Mouse (Mus musculus) large intestine, adult 2 months (tissue): Measurements from ENCODE around the gene E2f6. TPM values are rescaled to one million over a fixed set of nuclear protein-coding genes. Genes with fewer than 3 reads are reported as not detected.

ENCODE experiments used
- DNase-seq: peaks from one replicate; pipeline ENCODE4 v3.0.0-alpha.2; 2012; ENCODE audit warnings: low read depth, low spot score
- WGBS: fragments of 180-500 bp; shearing (Covaris S2); methylation state at CpG from one replicate; pipeline ENCODE4 v1.1.7; 2018; 5-methylcytosine and 5-hydroxymethylcytosine counted together
- polyA plus RNA-seq: library from polyadenylated mRNA; depleted of rRNA; stranded (reverse); fragments of >200 nt; gene quantifications from 2 replicates; pipeline ENCODE4 v1.2.3, GENCODE M21; 2012

The E2f6 gene
- polyA plus RNA-seq, 1 experiment, result 9.5 TPM

GRCm38 (mm10) chr12:16798894-16799293 lies 11.9 kb upstream of the E2f6 start:
- WGBS, result 58% methylated on average over 3 of the region's 3 CpGs
- DNase-seq, result no peak

DNA sequence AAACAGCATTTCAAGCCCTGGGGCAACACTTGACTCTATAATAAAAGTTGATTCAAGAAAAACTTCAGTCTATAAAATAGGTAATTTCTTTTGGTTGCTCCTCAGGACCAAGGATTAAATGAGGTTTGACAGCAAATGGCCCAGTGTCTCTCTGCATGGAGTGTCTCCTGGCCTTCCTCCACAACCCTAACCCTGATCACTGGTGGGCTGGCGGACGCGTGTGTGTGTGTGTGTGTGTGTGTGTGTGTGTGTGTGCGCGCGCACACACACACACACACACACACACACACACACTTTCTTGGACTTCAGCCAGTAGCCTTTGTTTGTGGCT lies 10.9 kb upstream of the E2f6 start:
- 7% methylated on average over 6 of the region's 6 CpGs for WGBS
- no peak for DNase-seq

DNA sequence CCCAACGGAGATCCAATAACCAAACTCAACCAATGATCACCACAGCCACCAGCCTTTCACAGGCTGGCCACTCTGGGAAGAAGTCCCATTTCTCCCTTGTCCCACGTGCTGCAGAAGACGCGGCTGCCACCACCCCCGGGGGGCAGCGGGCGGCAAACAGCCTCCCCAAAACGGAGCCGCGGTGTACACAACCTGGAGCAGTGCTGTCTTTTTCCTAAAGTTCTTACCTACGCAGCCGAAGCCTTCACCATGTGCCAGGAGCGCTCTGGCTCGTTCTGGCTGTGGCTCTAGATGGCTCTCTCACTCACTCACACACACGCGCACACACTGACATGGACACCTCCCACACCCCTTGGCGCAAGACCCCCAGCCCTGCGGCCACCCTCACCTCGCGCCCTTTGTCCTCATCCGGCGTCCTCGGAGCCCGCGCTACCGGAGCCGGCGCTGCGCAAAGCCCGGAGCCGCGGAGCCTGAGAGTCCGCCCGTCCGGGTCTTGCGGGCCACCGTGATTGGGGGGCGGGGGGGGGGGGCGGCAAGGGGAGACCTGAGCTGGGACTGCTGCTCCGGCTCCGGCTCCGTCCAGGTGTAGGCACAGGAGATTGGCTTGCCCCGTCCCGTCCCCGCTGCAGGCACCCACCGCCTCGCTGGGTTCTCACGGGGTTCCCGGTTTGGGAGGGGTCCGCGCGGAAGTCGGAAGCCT lies 10.4 kb upstream of the E2f6 start, which contains the start of gene Greb1:
TSS of gene Greb1 (minus strand) at position 628 of the 700 bp plus-strand sequence.
- DNase-seq, result no peak
- under 1% methylated on average over 52 of the region's 53 CpGs for WGBS

DNA sequence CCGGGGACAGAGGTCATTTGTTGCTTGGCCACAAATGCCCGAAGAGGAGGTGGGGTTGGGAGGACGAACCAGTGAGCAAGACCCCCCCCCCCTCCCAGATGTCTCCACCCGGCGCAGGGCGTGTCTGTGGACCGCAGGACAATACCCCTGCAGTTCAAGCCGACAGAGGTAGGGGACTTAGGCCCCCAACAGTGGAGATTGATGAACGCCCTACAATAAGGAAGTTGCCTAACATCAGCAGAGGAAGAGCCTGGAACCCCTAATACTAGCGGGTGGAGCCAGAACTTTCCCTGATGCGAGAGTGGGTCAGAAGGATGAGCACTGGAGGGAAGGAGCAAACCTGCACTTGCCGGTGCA lies 9.8 kb upstream of the E2f6 start:
- no peak for DNase-seq
- WGBS, result 2% methylated on average over 12 of the region's 12 CpGs

GRCm38 (mm10) chr12:16803237-16803955 lies 7.4 kb upstream of the E2f6 start:
- 64% methylated on average over 5 of the region's 5 CpGs for WGBS
- DNase-seq, result no peak

- WGBS, result 91% methylated on average over 5 of the region's 5 CpGs
- no peak for DNase-seq
Observed at GRCm38 (mm10) chr12:16803956-16804430, 6.8 kb upstream of the E2f6 start.

GRCm38 (mm10) chr12:16805511-16805910 lies 5.3 kb upstream of the E2f6 start:
- DNase-seq, result peak; percentile 66
- 4% methylated on average over 5 of the region's 5 CpGs for WGBS

- 36% methylated on average over 3 of the region's 3 CpGs for WGBS
Observed at GRCm38 (mm10) chr12:16808045-16808444, 2.7 kb upstream of the E2f6 start.

GRCm38 (mm10) chr12:16811477-16811876 lies 714 bp downstream of the E2f6 start:
- no peak for DNase-seq
- 3% methylated on average over 15 of the region's 15 CpGs for WGBS

More at GRCm38 (mm10) chr12:16808045-16808444, 2.7 kb upstream of the E2f6 start:
- no peak for DNase-seq

DNA sequence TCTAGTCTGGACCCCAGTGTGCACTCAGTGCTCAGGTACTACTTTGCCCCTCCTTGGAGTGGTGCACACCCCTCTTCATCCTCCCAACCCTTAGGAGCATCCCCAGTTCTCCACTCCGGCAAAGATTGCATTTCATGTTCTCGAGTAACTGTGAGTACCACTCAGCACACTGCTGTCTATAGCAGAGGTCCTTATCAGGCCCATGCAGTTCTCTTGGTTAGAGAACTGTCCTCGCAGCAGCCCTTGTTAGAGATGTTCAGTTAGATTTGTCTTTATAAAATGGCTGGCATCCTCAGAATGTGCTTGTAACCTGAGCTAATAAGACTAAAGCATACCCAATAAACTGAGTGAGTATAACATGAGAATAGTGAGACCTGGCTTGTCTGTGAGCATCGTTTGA lies 6.4 kb downstream of the E2f6 start:
- no peak for DNase-seq
- WGBS, result 80% methylated on average over 4 of the region's 4 CpGs

DNA sequence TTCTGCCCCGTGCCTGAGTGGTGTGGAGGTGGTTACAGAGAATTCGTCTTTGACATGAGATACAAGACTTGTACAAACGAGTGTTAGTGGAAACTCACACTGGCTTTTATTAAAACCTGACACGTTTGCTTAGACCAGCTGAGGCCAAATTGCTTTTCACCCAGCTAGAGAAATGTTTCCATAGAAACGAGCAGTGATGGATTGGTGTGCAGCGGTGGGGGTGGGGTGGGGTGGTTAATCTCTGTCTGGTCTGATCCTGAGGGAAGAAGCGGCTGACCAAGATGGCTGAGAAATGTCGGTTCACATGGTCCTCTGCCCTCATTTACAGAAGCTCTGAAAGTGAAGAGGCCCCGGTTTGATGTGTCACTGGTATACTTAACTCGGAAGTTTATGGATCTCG lies 7.8 kb downstream of the E2f6 start:
- 78% methylated on average over 11 of the region's 11 CpGs for WGBS
- DNase-seq, result no peak

DNA sequence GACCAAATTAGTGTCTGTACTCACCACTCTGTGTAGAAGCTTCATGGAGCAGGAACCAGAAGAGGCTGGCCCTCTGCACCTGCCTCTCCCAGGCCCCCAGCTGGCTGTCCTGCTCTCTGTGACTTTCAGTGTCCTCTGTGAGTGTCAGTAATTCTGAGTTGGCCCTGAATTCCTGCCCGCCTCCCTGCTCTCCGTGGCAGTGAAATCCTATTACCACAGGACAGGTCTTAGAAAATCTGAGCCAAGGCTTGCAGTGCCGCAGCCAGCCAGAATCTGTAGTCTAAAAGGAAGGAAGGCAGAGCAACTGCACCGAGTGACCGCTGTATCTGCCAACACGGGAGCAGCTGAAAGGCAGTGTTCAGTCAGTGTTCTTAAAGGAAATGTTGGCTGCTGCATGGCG lies 10.0 kb downstream of the E2f6 start:
- 86% methylated on average over 7 of the region's 7 CpGs for WGBS
- no peak for DNase-seq

GRCm38 (mm10) chr12:16822181-16822734 lies 11.5 kb downstream of the E2f6 start:
- 95% methylated on average over 10 of the region's 10 CpGs for WGBS
- no peak for DNase-seq

- 92% methylated on average over 1 of the region's 1 CpGs for WGBS
Observed at GRCm38 (mm10) chr12:16823701-16824100, 12.9 kb downstream of the E2f6 start.

GRCm38 (mm10) chr12:16828505-16828904 lies 17.7 kb downstream of the E2f6 start:
- 10% methylated on average over 6 of the region's 6 CpGs for WGBS
- DNase-seq, result peak; percentile 61

More at GRCm38 (mm10) chr12:16823701-16824100, 12.9 kb downstream of the E2f6 start:
- DNase-seq, result no peak

GRCm38 (mm10) chr12:16829785-16830184 lies 19.0 kb downstream of the E2f6 start:
- DNase-seq, result no peak
- WGBS, result 77% methylated on average over 2 of the region's 2 CpGs

- DNase-seq, result no peak
- WGBS, result 58% methylated on average over 4 of the region's 4 CpGs
Observed at GRCm38 (mm10) chr12:16831071-16831470, 20.3 kb downstream of the E2f6 start.

DNA sequence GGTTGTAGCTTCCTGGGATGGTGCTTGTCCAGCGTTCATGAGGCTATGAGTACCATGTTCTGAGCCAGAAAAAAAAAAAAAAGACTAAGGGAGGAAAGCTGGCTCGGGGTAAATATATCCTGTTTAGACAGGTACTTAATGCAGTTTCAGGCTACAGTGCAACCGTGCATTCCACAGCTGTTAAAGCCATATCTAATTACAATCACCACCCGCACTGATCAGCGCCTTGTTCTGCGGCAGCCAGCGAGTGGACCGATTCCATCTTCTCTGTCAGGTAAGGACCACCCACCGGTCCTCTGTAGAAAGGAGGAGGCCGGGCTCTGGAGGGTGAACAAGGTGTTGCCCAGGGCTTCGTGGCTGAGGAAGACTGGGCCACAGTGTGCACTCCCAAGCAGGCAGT lies 23.9 kb downstream of the E2f6 start:
- no peak for DNase-seq
- WGBS, result 74% methylated on average over 11 of the region's 11 CpGs

- DNase-seq, result no peak
- WGBS, result 73% methylated on average over 9 of the region's 9 CpGs
Observed at GRCm38 (mm10) chr12:16836188-16836587, 25.4 kb downstream of the E2f6 start.

DNA sequence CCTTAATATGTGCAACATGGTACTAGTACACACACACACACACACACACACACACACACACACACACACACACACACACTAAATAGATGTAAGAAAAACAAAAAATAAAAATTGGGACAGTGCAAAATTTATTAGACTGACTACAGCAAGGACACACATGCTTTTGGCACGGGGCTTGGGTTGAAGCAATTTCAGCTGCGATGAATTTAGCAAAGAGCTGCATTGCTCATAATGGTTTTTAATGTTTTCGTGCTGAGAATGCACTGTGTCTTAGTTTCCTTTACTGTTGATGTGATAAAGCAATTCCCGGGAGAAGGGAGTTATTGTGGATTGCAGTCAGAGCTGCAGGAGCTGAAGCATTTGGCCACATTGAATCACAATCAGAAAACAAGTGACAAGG lies 27.0 kb downstream of the E2f6 start:
- WGBS, result 84% methylated on average over 4 of the region's 4 CpGs

More for the DNA sequence above, 27.0 kb downstream of the E2f6 start:
- no peak for DNase-seq
